Mouse (Mus musculus) adrenal gland, adult 2 months (tissue): Measurements from ENCODE around the gene Myo16. TPM values are rescaled to one million over a fixed set of nuclear protein-coding genes. Genes with fewer than 3 reads are reported as not detected.

Source experiments
- DNase-seq: peaks from one replicate; pipeline ENCODE4 v3.0.0; 2021
- long read RNA-seq: library from polyadenylated mRNA; stranded (forward); transcript quantifications from one replicate; pipeline ENCODE4 v2.0.0, GENCODE M21; 2021
- polyA plus RNA-seq: library from polyadenylated mRNA; depleted of rRNA; stranded (reverse); fragments of >200 nt; gene quantifications from 2 replicates; pipeline ENCODE4 v1.2.3, GENCODE M21; 2012; rRNA removed
- total RNA-seq, 2 experiments: library from RNA; stranded (reverse); gene quantifications; 2 replicates each; pipeline ENCODE4 v1.2.3; 2021

The Myo16 gene
- total RNA-seq (under 1 TPM in 1 of 2 experiments, not detected in 1; 0.03 TPM), polyA plus RNA-seq (not detected in 2 replicates)
- long read RNA-seq: 0 reads

DNA sequence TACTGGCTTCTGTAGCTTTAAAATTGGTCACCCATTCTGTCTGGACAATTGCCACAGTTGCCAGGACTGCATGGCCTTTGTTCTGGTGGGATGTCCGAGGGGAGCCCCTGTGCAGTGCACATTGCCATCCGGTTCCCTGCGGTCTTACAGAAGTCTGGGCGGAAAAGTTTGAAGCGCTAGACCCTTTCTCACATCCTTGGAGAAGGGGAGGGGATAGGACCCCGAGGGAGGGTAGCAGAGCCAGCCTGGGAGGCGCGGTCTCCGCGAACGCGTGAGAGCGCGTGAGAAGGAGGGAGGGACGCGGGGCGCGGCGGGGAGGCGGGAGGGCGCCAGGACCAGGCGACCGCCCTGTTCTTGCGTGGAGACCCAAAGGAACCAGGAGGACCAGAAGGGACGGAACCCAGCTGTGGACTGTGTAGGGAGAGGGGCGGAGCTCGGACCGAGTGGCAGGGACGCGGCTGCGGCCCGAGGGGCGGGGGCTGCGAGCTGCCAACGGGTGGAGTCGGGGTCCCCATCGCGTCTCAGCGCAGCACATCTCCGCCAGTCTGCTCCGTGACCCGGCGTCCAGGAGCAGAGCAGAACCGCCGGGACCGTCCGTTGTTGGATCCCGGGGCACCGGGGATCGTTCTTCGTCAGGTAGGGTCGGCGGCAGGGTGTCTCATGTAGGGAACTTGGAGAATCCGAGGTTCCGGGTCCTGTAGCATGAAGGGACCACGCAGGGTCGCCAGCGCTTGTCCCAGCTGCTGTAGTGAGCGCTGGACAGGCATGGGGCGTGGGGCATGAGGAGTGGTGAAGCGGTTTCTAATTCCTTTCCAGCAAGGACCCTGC lies at the start of gene Myo16:
Gene Myo16 (plus strand): TSS at position 301 of the 828 bp plus-strand sequence.
- DNase-seq: no peak

DNA sequence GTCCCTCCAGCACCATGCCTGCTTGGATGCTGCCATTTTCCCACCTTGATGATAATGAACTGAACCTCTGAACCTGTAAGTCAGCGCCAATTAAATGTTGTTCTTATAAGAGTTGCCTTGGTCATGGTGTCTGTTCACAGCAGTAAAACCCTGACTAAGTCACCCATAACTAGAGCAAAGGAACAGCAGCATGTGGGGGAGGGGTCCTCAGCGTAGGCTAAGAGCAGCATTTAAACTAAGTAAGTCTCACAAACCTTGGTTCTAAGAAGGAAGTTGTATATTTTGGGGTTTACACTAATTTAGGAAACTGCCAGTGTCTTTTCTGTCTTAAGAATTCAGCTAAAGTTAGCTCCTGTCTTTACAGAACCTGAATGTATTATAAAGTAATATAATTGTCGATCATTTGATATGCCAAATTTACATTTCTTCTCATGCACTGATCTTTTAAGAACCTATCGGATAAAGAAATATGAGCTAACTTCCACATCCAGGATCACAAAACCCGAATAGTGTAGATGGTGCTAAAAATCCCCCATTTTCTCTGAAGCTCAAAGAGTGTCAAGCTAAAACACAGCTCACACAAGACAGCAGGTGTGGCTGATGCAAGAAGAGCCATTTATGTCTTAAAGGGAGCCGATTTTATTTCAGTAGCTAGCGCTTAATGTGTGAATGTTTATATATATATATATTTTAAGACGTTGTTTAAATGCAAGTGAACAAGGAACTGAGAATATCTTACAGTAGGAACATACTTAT lies 45.0 kb upstream of the Myo16 start:
- no peak for DNase-seq

DNA sequence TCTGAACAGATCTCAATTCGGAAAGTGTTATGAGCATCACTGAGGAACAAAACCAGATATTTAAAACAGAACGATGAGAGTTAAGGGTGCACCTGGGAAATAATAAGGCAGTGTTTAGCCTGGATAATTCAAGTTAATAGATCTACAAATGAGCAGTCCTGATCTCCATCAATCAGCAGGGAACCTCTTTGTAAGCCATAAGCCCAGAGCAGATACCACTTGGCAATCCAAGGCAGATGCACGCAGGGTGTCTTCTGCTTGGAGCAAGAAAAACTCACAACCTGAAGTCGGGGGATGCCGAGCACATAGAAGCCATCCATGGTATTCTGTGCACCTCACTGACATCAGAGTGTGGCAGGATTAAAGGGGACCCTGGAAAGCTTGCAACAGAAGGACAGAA lies 31.0 kb upstream of the Myo16 start:
- no peak for DNase-seq

DNA sequence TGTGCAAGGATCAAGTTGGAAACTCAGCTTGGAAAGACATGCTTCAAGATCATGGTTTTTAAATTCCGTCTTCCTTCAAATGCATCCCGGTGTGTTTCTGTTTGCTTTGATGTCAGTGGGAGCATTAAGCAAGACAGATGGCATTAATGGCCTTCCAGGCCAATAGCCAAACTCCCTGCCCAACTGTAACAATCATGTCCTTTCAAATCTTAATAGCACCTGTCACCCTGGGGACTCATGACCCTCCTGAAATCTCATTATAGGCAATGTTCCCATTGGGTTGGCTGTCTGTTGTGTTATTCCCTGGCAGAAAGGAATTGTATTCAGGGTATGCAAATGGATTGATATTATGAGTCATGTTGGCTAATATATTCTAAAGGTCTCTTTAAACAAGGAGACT lies 30.3 kb upstream of the Myo16 start:
- DNase-seq: no peak

DNA sequence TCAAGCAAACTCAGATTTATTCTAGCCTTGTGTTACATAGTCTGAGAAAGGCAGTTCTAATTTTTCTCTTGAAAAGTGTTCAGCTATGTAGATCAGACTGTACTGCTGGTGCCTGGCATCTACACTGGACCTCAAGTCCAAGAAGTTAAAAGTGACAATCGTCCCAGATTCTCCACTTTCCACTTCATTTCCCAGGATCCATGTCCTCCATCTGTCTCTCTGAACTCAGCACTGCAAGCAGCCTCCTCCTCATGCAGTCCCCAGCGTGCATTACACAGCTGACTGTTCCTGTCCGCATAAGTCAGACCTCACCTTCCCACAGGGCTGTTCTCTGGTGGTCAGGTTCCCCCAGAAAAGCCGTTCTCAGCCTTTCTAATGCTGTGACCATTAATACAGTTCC lies 28.0 kb upstream of the Myo16 start:
- DNase-seq: no peak

DNA sequence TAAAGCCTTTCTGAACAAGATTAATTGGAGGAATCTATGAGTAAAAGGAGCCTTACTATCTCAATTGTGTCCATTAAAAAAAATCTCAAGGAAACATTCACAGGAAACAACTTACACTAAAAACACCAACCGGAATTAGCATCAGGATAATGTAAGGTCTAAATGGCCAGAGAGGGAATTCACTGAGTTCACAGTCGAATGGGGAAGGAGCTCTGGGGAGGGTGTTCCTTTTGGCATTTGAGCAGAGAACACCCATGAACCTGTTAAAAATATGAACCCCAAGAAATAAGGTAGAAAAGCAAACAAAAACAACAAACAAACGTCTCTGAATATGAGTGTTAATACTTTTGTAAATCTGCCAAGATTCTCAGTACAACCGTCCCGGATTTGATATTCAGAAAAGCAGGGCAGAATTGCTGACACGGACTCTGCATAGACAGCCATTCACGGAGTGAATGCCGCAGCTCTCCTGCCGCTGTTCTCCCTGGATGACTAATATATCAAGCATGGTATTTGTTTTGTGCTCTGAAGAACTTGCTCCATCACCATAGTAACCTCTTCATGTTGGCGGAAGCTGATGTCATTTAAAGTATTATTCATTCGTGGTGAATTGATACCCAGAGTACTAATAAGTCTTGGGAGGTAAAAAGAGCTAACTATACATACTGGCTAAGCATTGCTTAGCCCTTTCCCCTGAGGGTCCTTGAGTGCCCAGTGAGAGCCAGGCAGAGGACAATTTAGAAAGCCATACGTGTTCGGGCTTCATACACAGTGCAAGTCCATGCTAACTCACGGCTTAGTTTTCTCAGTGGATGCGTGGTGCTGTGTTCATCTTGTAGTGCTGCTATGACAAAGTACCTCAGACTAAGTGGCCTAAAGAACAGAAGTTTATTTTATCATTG lies 22.9 kb upstream of the Myo16 start:
- DNase-seq: no peak

DNA sequence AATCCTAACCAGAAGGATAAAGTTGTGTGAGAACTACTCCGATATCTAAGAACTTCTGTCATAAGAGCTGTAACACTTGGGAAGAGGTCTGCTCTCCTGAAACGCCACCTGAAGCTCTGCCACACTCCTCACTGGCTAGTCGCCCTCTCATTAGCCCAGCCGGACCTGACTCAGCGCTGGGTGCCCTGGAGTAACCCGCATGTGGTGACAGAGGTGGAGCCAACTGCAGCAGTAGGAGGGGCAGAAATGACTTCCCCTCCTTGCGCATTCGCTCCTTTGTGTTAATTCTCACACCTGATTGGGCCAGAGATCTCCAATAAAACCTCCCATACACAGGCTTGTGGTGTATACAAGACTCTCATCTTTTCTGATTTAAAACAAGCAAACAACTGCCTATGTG lies 14.2 kb upstream of the Myo16 start:
- no peak for DNase-seq

DNA sequence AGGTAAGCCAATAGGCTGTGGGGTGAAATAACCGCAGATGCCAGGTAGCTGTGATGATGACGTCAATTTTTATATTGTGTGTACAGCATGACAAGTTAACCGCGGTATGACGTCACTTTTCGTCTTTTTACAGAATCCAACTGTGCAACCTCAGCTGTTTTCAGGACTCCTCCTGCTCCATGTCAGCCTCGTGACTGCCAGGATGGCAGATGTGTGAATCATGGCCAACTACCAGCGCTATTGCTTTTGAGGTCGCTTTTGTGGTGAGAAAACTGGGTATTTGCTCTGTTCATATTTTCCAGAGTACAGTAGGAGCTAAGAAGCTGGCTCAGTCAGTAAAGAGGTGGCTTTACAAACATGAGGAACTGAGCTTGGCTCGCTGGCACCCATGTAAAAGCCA lies 9.8 kb upstream of the Myo16 start:
- DNase-seq: no peak

DNA sequence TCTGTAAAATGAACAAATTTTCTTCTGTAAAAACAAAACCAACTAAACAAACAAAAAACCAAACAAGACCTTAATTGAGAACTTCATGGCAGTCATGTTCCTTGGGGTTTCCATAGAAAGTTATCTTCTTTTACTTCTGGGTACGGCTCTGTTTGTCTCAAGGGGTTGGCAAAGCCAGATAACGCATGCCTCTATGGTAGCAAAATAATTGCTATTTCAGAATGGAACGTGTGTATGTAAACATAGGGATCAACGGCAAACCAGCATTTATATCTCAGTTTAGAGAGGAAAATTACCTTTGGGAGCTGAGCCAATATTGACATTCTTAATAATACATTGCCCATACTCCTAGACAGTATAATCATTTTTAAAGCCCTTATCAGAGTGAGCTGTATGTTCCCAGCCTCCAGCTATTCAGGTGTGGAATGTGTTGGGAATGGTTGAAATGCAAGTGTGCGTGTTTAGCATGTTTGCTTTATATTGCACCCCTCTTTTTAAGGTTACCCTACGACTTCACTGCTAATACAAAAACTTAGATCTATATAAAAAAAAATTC lies 1.9 kb upstream of the Myo16 start:
- no peak for DNase-seq

DNA sequence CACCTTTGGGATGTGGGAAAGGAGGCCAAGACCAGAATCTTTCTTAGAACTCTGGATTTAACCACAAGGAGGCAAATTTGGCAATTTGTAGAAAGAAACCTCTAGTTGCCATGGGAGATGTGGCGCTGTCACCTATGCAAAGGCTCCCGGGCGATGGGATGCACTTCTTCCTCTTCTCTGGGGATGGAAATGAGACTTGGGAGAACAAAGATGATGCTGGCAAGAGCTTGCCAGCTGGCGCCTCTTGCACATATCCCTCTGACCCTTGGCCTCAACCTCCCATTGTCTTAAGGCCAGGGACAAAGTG lies 681 bp downstream of the Myo16 start:
- no peak for DNase-seq

DNA sequence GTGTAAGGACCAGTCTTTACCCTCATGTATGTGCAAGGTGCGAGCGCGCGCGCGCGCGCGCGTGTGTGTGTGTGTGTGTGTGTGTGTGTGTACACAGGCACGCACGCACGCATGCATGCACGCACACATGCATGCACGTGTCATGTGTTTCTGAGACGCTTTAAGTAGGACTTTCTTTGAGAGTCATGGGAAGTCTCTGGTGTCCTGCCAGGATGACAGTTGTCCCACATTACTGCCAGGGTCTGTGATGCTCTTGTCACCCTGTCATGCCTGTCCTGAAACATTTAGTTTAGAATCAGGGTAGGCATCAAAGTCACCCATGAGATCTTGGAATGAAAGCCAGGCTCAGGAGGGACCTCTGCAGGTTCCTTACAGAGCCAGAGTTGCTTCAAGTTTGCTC lies 1.4 kb downstream of the Myo16 start:
- no peak for DNase-seq

DNA sequence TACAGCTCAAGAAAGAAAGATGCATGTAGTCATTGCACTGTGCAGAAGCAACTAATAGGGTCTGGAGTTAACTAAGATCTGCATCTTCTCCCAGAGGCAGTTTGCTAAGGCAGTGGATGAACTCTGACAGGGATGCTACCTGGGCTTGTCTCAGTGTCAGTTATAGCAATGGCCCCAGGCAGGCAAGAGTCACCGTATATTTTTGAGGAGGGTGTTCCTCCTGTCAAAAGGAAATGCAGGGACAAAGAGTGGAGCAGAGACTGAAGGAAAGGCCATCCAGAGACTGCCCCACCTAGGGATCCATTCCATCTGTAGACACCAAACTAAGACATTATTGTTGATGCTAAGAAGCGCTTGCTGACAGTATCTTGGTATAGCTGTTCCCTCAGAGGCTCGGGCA lies 7.4 kb downstream of the Myo16 start:
- DNase-seq: no peak

DNA sequence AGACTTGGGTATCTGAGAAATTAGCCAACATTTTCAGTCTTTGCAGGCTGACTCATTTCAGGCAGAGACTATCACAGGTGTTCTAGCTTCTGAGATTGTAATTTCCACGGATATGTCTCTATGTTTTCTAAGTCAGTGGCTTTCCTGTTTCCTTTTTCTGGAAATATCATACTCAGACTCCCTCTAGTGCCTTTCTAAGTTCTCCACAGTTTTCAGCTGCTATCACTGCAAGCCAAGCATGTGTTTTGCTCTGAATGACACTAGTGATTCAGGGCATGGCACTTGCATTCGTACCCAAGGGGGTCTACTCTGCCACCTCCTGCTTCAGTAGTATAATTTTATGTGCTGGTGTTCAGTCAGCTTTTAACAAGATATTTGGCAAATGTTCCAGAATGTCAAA lies 11.2 kb downstream of the Myo16 start:
- DNase-seq: no peak

DNA sequence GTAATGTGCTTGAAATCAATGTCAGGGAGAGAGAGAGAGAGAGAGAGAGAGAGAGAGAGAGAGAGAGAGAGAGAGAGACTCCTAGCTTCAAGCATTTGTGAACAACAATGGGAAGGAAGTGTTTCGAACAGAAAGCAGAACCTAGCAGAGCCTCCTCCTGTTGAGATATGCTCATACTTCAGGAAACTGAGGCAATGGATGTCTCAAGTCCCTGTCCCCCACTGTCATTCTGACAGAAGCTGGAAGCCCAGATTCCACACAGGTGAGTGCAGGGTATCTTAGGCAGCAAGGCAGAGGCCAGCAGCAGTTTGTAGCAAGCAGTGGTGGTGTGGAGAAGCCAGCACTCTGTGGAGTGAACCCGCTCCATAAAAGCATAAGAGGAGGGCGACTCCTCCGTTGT lies 14.6 kb downstream of the Myo16 start:
- no peak for DNase-seq

DNA sequence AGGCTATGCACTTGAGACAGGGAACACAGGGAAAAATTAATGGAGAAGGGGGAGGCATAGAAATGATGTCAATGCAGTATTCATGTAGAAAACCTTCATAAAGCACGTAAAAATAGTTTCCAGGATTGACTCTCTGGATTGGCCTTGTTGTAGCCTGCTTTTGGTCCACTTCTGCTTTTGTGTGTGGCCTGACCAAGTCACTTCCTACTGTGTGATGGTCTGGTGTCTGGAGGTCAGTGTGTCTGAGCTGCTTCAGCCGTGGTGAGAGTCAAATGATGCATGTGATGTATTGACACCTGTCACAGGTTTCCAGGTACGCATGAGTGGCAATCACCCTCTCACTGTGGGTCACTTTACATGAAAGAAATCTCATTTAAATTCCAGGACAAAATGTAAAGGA lies 16.2 kb downstream of the Myo16 start:
- DNase-seq: no peak

DNA sequence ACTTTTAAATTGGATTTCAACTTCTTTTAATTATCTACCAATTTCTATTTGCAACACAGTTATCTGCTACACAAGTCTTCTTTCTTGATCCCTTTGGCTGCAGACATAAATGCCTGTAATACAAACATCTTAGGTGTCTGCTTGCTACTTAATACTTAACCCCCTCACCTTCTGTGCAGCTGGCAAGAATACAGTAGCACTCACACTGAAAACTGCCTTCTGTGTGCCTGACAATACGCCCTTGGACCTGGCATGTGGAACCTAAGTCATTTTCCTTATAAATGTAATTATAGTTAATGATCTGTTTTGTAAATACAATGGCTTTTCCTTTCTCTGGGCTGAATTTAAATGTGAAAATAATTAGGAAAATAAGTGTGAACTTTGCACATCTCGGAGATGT lies 17.6 kb downstream of the Myo16 start:
- no peak for DNase-seq

DNA sequence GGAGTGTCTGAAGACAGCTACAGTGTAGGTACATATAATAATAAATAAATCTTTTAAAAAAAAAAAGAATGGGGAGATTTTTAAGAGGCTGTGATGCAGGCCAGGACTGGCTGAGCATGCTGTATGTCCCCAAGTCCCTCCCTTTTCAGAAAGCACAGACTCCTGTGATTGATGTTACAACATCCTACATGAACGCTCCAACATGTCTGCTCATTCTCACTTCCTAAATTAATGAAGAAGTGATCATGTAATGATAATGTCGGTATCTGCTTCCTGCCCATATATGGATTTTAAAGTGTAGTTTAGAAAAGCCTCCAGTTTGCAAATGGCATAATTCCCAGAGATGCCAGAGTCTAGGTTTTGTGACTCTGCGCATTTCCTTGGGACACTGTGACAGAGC lies 18.6 kb downstream of the Myo16 start:
- DNase-seq: no peak

DNA sequence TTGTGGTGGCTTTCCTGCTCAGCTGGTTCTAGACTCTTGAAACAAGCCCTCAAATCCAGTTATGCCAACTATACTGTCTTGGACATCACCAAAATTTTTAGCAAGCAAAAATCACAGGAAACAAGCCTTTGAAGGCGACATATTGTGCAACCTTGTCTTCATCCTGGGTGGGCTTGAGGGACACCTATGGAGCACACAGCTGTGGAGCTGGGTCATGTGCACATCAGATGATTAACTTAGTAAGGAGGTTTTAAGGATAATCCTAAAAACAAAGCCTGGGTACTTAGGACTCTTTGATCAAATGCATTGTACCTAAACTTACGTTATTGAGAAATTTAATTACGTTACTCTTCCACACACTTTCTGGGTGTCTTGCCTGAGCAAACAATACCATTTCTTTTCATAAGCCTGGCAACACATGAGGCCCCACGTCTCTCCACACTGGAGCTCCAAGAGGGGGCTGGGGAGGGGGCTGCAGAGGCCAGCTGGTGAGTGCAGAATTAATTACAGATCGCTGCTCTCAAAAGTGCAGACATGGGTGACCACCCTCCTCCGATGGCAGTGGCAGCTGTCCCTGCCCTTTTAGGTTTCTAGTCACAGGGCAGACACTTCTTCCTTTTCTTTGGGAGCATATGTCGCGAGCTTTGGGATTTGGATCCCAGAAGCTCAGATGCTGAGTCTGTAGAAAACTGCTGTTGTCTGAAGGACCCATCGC lies 19.5 kb downstream of the Myo16 start:
- DNase-seq: no peak

DNA sequence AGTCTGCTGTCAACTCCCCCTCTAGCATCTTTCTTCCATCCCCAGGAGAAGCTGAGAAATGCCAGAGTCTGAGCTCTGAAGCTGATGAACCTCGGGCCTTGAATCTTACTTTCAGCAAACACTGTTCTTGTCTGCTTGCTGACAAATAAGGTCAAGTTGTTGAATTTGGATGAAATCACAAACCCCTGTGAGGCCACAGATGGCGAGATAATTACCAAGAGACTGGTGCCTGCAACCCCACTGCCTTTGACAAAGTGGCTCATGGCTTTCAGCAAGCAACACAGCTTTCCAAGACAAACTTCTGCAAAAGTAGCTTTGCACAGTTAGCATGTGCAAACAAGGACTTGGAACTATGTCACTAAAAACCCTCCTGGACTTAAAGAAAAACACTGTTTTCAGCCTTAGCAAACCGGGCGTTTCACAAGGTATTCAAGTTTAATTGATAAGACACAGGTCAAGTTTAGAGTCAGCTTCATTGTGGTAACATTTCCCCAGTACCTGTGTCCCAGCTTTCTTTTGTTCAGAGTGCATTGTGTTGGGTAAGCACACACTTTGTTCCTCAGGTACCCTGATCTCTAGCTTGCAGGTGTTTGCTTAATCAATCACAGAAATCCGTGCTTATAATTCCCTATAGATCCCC lies 20.6 kb downstream of the Myo16 start:
- no peak for DNase-seq

DNA sequence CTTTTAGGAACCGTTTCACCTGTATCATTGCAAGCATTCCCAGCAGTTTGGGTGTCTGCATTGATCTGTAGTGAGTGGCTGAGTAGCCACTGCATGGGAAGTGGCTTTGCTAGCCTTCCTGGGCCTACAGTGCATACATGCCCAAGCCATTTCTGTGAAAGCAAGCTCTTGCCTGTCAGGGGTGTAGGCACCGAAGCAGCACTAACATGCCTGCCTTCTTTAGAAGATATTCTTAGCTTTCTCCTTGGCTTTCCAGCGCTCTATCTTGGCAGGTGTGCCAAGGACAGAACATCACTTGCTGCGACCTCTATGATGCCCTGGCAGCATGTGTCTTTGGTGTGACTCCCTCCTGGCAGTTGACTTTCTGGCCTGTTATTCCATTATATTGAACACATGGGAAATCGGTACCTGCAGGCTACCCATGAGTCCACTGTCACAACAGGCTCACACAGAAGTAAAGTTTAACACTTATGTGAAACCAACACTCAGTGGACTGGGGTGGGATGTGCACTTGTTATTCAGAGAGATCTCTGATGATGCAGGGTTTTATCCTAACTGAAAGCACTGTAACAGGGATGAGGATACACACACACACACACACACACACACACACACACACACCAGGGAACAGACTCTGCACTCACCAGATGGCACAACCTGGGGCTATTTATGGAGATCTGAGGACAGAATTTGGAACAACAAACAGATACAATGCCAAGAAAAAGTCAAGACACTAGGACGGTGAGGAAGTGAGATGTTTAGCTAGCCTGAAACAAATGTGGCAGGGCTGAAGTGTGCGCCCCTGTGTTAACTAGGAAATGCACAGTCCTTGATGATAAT lies 21.4 kb downstream of the Myo16 start:
- DNase-seq: no peak
